Mouse (Mus musculus) neural tube, embryonic 10.5 days (tissue): ENCODE results near the gene Slc35g2.
A peak's percentile ranks its signal among the peaks of the same experiment; 100 is the strongest.

Source experiments
- DNase-seq: peaks from one replicate; pipeline ENCODE4 v3.0.0-alpha.2; 2017; ENCODE audit warnings: low spot score; ENCODE audit errors: extremely low spot score

Gene Slc35g2

DNA sequence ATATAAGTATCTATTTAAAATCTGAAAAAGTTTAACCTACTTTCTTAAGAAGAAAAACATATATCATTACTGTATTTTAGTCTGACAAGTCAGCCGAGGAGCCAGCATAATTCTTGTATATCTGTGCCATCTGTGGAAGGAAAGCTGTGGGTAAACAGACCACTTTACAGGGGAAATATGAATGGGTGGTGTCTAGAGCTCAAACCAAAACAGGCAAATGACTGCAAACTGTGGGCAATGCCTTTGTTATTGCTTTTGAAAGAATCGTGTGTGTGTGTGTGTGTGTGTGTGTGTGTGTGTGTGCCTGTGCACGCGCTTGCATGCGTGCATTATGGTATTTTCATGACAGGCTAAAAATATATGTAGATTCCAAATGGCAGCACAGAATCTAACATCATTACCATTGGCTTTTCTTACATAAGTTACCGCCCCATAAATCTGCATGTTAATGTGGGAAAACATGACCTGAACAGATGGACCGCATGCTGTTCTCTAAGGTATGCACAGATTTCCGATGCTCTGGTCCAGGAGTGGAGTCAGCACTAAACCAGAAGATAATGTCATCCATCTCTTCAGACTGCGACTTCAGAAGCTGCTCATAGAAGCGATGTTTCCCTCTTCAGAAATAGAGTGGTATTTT, 10.5 kb downstream of the Slc35g2 start:
- DNase-seq: no peak

DNA sequence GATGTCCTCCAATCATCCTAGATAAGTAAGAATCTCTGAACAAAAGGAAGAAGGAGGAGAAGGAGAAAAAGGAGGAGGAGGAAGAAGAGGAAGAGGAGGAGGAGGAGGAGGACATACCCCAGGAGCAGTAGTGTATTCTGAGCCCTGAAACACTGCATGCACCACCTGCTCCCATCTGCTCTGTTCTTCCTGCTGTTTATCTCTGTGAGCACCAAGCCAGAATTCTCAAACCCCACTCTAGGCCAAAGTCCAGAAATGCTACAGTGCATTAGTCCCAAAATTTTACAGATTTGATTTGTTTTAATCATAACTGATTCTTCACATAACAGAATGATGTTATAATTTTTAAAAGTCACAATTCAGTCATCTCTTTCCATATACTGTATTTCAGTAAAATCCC, 11.9 kb downstream of the Slc35g2 start:
- no peak for DNase-seq

DNA sequence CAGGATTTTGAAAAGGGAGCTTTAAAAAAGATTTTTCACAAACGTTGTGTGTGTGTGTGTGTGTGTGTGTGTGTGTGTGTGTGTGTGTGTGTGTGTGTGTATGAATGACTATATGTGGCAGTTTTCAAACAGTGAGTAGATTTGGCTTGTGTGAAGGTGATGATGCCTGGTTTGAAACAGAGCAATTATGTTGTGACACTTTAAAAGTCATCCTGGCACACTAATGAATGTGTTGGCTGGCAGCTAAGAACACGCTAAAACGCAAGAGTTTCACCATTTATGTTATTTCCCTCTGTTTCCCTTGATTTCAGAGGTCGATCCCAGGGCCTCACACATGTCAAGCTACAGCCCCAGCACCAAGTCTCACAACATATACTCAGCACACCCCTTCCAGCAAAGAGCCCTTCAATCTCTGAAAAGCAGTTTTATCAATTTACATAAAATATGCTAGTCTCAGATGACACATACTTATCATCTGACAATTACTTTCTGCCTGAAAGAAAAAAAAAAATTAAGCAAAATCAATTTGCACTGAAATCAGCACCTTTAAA, 12.8 kb downstream of the Slc35g2 start:
- no peak for DNase-seq

DNA sequence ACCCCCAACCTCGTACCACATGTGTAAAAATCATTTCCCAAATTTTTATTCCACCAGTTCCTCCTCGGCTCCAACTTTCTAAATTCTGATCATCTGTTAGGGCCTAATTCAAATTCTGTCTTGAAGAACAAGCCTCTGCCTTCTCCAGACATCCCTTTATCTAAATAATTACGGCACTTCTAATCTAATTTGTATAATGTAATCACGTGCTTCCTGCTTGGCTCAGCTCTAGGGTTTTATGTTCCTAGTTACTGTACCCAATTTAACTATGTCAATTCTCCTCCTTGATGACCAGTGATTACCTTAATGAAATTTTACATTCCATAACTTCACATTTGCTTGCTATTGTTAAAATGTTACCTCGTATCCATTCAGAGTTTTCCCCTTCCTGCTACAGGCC, 15.2 kb downstream of the Slc35g2 start:
- DNase-seq: no peak

DNA sequence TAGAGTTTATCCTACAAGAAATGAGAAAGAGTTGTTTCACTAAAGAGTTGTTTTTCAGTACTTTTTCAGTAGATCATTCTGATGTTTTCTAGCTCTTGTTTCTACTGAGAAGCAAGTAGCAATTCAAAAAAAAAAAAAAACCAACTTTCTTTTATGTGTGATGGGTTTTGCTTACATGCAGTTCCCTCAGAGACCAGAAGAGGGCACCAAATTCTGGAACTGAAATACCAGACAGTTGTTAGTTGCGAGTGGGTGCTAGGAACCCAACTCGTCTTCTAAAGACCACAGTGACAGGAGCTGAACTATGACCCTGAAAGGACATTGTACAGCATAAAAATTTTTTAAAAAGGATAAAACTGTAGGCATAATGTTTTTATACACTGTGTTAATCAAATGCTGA, 22.6 kb downstream of the Slc35g2 start:
- no peak for DNase-seq

DNA sequence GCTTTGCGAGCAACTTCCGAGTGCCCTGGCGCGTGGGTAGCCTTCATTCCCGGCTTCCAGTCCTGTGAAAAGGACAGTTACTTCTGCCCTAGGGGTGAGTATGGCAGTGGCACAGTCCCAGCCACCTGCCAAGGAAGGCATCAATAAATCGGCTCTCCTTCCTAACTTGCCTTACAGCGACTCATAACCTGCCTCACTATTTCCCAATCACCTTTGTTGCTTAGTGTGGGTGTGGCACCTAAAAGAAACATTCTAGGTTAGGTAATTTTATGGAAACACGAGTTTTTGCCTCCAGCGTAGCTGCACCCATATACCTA, 24.3 kb downstream of the Slc35g2 start:
- no peak for DNase-seq

DNA sequence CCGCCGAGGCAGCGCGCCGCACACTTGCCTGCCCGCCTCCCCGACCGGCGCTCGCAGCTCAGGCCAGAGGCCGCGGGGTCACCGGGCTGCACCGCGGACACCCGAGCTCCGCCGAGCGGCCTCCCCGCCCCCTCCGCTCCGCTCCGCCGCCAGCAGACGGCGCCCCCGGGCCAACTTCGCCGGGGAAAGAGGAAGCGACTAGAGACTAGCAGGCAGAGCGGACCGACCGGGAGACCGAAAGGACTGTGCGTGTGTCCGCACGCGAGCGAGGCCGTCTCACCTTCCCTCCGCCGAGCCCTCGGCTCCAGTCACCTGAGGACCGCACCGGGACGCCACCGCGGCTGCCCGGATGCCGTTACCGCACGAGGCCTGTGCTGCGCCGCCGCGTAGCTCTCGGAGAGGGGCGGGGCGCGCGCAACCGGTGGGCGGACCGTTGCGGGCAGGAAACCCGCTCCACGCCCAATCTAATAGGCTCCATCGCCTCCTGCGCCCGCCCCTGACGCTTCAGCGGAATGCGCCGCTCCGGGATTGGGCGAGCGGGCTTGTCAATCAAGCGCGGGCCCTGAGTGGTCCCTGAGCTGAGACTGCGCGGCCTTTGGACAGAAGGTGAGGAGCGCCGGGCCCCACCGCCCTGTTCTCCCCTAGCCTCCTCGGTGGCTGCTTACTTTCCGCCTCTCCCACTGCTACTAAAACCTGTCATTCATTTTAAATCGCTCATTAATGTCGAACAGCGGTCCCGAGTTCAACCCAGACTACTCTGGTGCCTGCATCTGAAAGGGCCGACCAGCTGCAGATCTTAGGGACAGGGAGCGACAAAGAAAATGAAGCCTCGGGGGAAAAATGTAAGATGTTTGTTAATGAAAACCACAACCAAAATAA, 24.9 kb downstream of the Slc35g2 start, which contains the start of gene Nck1:
Nck1 (minus strand) TSS at position 420 of the 879 bp plus-strand sequence.
- DNase-seq: peak; percentile 97

DNA sequence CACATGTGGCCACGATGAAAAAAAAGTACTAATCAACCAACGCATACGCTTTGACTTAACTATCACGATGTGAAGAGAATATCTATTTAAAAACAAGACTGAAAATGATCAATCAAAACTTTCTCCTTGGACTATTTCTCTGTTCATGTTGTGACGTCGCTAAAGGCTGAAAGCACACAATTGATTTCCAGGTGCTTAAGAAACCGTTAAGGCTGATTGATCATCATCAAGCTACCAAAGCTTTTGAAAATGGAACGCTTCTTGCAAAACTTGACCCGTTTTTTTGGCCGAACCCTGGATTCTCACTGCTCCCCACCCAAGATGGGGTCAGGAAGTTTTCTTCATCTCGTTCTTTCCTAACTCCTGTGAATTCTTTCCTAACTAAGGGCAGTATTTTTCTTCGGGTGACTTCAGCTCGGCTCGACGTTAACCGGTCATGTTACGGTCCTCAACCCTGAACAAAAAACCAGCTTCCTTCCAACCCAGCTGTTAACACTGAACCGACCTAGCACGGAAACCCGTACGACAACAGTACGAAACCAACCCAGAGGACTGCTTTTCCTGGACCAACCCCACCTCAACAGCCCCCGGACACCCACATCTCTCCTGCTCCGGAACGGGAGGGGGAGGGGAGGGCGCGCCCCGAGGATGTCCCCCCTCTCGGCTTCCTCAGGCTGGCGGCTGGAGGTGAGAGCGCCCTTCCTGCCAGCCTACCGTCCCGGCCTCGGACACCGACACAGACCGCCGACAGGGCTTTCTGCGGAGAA, 25.8 kb downstream of the Slc35g2 start:
- DNase-seq: no peak

DNA sequence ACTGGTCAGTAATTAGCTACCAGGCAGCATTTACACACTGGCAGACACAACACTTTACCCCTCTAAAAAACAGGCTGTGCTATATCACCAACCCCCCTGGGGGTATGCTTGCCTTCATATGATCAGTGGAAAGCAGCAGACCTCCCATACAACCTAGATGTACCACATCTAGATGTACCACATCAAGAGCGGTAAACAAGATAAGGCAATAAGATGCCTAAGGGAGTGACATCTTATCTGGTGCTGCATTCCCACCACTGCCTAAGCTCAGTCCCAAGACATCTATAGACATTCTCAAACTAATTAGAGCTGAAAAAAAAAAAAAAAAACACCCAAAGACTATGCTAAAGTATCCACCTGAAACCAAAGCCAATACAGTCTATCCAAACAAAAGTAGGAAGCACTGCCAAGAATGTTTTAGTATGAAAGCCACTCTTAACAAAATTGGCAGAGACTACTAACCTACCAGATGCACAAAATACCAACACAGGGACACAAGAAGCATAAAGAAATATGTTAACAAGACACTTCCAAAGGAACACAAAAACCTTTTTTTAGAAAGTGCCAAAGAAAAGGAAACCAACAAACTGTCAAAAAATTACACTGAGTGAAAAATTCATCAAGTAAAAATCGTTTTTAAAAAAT, 35.1 kb downstream of the Slc35g2 start:
- DNase-seq: no peak

DNA sequence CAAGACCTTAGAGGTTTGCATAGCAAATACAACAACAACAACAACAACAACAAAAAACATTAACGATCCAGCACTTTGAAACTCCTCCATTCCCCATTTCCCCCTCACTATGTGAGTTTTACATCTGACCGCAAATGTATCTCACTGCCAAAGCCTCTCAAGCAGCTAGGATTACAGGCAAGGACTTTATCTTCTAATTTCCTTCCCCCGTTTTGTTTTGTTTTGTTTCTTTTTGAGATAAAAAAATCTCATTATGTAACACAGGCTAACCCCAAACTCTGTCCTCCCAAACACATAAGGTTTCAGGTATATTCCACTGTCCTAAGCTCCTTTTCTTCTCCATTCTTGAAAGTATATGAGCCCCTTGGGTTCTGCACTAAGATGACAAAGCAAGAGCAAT, 36.2 kb downstream of the Slc35g2 start:
- DNase-seq: no peak

DNA sequence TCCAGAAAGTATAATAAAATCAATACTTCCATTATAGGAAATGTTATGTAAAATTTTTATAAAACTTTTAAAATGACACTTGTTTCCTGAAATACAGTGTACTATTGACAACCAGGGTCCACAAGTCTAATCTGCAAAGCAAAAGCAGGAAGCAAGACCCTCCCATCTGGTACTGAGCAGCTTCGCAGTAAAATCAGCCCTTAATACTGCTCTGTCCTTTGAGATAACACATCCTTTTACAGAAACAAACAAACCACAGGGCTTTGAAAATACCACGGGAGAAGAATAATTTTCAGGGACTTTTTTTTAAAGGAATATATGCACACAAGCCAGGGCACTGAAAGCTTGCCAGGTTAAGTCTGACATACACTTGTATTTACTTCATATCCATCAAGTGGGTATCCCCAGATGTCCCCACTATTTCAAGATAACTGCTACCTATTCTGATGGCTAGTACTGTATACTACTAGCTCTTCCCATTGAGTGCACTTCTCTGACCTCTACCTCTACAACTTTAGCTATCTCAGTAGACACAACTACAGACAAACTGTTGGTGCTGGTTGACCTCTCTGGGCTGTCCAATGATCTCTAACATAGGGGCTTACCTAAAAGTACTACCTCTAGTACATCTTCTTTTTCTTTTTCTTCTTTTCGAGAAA, 37.9 kb downstream of the Slc35g2 start:
- no peak for DNase-seq

DNA sequence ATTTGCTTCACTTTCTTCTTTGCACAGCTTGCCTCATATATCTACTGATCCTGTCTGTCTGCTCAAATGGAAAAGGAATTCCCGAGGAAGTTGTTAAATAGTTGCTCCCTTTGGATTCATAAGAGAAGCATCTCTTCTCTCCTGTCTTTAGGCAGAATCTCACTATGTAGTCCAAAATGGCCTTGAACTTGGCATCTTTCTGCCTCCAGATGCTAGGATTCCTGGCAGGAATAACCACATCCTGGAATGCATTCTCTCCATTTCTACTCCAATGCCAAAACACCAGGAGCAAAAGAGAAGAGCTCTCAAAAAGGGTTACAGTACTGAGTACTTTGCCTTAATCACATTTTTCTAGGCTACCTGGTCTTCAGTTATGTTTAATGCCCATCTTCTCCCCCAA, 39.6 kb downstream of the Slc35g2 start:
- DNase-seq: no peak

DNA sequence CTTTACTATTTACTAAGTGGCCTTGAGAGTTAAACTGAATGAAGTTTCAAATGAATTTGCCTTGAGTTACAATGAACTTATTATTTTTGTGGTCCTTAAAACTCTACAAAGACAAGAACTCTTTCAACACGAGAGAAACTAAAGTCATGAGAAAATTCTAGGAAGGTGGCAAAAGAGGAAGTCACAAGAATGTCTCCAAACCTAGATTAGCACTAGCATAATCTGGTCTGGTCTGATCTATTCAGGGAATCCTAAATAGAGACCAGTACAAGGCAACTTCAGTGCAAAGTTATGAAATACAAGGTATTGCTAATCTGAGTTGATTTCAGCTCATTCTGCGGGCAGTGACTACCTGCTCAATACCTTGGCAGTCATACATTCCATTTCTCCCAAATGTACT, 45.7 kb downstream of the Slc35g2 start:
- no peak for DNase-seq

DNA sequence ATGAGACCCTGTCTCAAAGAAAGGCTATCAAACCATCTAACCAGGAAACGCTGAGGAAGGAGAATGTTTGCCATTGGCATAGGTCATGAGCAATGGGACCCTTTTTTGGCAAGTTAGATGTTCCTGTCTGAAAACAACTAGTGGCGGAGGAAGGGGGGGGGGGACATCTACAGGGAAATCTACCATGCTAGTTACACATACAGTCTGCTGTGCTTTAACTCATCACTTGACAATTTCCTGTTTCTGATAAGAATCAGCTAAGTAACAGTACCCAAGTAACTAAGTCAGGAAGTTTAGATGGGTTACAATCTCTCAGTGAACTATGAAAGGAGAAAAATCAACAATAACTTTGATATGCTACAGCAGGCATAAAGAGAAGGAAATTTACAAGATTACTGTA, 48.9 kb downstream of the Slc35g2 start:
- DNase-seq: no peak

DNA sequence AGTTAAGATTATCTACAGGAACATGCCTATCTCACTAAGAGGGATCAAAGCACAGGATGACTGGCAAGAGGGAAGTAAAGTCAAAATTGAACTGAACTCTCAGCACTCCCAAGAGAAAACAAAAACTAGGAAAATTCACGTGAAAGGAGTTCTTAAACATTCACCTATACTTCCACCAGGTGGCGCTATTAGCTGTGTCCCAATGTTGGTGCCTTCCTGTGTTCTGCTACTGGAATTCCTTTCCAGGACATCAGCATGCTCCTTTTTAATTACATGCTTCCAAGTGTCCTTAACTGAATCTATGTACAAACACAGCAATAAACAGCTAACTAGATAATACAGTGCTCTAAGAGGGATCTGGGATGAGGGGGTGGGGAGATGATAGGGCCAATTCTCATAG, 50.3 kb downstream of the Slc35g2 start:
- no peak for DNase-seq

DNA sequence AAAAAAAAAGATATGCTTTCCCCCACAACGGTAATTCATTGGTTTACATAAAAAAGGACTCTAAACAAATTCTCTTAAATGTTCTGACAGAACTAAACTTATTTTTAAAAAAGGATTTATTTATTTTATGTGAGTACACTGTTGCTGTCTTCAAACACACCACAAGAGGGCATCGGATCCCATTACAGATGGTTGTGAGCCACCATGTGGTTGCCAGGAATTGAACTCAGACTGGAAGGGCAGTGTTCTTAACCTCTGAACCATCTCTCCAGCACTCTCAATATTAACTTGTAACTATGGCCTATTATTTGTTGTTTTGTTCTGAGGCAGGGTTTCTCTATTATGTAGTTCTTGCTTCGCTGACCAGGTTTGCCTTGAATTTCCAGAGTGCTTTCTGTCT, 50.9 kb downstream of the Slc35g2 start:
- DNase-seq: no peak

DNA sequence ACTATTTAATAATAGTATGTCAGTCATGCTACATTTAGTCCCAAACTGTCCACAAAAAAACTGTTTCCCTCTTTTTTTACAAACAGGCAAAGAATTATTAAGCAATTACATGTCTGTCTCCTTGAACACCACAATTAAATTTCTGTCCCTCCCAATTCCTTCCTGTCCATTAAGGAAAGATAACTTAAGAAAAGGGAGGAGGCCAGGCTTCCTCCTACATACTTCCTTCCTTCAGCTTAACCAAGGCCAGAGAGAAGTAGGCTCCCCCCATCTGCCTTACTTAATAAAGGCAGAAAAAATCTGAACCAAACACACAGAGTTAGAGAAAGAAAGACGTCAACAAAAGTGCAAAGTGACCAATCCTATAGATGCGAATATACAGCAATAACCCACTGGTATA, 63.3 kb downstream of the Slc35g2 start:
- no peak for DNase-seq

DNA sequence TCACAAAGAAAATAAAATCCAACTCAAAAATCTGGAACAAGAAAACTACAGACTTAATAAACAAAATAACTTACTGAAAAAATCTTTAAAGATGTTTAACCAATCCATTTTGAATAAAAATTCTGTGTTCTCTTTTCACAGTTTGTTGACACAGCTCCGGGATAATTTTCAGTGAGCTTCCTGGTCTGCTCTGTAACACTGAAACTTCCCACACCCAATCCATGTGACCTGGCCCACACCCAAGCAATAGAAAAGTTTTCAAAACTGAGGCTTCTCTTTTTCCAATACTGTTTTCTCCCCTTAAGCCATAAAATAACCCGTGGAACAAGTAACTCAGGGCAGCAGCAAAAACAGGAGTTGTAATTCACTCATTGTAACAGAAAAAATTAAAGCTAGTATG, 64.2 kb downstream of the Slc35g2 start:
- no peak for DNase-seq

DNA sequence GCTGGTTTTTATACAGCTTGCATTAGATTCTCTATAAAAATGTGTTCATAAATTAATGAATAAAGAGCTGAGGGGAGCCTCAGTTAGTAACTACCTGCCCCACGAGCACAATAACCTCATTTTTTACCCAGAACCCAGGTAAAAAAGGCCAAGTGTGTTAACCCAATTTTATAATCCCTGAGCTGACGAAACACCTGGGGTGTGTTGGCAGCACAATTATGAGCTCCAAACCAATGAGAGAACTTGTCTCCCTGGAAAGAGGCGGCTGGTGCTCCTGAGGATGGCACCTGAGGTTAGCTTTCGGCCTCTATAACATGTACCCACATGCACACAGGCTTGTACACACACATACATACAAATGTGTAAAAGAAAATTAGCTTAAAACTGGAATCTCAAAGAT, 65.4 kb downstream of the Slc35g2 start:
- no peak for DNase-seq
